Mouse (Mus musculus): ENCODE results near the gene Slc12a1.
"Not testable (repeated sequence)": the region's sequence is repeated elsewhere in the genome, so short reads cannot be mapped to it uniquely, and the experiment has no call there.

Slc12a1 gene

DNA sequence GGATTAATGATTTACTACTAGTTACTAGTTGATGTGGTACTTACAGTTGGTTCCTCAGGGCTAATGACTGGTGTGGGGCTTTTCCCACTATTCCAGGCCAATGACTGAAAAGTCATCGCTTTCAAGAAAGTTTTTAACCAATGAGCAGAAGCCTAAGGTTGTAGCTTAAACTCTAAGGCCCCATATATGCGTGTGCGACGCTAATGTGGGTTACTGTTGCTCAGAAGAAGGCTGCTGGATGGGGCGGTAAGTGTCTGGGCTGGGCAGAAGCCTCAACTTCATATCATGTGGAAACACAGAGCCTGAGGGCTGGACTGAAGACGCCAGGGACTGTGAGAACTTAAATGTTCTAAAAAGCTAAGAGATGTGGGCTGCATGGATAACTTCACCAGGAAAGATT, at the start of gene Slc12a1:
Gene Slc12a1, plus strand, starts transcription at position 118 of the 400 bp plus-strand sequence.
- DNase-seq = no peak

- not testable (repeated sequence) for DNase-seq
Measured at GRCm38 (mm10) chr2:125104491-125104890, 47.8 kb upstream of the Slc12a1 start.

DNA sequence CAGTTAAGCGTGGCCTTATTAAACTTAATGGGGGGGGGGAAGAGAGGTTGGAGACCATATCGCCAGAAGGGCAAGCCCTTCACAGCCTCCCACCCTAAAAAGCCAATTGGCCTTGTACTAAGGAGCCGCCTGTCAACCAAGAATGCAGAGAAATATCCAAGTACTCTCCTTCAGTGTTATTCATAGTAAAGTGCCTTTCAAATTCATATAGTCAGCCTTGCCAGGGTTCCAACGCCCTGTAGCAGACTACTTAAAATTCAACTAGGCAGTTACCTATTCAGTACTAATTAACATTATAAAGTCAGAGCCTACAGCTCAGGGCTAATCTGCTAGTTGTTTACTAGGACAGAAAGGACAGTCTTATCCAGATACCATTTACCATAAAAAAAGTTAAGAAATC, 45.8 kb upstream of the Slc12a1 start:
- not testable (repeated sequence) for DNase-seq

GRCm38 (mm10) chr2:125119381-125120110, 32.8 kb upstream of the Slc12a1 start:
- no peak for DNase-seq

DNA sequence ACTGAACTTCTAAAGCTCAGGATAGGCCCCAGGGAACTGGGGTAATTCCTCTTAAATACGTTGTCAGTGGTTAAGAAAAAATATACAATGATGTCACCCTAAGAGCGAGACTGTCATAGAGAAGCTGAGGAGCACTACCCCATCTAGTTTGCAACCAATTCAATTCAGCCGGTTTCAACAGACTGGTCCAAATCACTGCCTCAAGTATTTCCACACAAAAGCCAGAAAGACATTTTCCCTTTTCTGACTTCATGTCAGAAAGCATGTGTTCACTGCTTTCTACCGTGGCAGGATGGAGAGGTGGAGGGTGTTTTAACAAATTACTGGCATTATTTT, 30.0 kb upstream of the Slc12a1 start:
- no peak for DNase-seq

DNA sequence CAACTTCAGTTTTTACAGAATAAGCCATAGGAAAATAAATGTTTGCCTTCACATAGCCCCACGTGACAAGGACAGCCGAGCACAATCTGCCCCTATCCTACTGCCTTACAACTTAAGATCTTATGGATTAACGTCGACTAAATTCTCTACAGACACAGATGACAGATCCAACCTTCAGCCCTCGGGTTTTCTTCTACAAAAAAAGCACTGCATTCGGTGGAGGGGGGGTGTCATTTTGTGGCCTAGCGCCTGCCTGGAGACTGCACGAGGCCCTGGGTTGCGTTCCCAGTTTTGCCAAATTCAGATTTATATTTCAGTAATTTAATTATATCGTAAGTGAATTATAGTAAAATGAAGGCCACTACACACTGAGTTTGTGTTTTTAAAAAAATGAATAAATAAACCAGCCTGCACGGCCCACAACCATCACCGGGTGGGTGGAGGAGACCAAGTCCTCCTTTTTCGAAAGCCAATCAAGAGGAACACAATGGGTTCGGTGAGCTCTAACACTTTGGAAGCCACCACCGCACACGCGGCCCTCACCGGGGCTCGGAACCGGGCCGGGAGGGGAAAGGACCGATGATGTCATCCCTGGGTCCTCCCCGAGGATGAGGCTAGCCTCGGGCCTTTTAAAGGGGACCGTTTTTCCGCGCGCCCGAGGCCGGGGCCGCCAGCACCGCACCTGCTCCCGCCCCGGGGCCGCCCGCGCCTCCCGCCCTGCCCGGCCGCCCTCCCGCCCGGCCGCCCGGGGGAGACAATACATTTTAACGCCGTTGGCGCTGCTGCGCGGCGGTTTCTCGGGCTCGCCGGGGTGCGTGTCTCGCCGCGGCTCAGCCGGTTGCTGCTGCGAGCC, 29.5 kb upstream of the Slc12a1 start:
- peak; percentile 25 to 33 for DNase-seq

DNA sequence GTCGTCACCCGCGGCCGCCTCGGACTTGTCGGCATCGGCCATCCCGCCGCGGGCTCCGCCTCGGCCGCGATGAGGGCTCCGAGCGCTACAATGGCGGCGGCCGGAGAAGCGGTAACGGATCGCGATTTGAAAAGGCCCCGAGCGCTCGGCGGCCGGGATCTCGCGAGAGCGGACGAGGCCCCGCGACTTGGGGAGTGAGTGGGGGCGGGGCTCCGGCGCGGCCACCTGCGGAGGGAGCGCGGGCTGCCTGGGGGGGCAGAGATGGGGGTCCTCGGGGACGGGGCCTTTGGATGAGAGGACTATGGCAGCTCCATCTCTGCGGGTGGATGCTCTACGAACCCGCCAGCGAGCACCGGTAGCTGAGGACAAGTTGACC, 28.8 kb upstream of the Slc12a1 start, which contains the start of gene Myef2:
Gene Myef2, minus strand, starts transcription at position 185 of the 376 bp plus-strand sequence.
- peak; percentile 63 to 68 for DNase-seq

DNA sequence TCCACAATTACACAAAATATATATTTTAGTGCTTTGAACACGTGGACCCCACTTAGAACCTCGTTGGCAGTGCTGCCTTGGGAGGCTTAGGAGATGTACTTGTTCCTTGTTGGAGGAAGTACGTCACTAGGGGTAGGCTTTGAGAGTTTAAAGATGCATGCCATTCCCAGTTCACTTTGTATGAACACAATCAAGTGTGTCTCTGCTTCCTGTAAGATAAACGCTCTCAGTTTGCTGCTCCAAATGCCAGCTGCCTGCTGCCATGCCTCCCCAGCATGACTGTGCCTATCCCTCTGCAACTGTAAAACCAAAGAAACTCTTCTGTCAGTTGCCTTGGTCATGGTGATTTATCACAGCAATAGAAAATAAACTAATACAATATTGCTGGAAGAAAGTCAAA, 26.5 kb upstream of the Slc12a1 start:
- DNase-seq = no peak

DNA sequence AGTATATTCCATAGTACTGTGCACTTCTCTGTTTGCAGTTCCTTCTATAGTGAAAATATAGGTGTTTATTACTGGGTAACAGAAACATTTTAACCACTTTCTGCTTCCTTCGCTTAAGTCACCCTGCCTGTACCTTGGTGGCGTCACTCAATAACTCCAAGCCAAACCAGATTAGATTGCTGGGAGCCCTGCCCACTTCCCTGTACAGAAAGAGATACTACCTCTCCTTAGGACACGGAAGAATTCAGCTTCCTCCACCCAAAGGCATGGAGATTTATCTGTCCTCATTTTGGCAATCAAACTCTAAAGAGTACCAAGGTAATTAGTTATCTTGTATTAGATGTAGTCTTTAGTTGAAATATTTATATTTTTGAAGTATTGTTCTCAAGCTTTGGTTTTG, 25.5 kb upstream of the Slc12a1 start:
- DNase-seq = no peak

DNA sequence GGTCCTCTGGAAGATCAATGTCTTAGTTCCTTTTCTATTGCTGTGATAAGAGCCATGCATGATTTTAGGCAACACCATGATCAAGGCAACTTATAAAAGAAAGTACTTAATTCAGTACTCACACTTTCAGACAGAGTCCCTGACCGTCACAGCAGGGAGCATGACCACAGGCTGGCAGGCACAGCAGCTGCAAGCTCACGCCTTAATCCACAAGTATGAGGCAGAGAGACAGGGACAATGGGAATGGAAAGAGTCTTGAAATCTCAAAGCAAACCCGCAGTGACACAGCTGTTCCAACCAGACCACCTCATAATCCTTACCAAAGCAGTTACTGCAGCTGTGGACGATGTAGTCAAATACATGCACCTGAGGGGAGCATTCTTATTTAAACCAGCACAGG, 18.2 kb upstream of the Slc12a1 start:
- DNase-seq = no peak

DNA sequence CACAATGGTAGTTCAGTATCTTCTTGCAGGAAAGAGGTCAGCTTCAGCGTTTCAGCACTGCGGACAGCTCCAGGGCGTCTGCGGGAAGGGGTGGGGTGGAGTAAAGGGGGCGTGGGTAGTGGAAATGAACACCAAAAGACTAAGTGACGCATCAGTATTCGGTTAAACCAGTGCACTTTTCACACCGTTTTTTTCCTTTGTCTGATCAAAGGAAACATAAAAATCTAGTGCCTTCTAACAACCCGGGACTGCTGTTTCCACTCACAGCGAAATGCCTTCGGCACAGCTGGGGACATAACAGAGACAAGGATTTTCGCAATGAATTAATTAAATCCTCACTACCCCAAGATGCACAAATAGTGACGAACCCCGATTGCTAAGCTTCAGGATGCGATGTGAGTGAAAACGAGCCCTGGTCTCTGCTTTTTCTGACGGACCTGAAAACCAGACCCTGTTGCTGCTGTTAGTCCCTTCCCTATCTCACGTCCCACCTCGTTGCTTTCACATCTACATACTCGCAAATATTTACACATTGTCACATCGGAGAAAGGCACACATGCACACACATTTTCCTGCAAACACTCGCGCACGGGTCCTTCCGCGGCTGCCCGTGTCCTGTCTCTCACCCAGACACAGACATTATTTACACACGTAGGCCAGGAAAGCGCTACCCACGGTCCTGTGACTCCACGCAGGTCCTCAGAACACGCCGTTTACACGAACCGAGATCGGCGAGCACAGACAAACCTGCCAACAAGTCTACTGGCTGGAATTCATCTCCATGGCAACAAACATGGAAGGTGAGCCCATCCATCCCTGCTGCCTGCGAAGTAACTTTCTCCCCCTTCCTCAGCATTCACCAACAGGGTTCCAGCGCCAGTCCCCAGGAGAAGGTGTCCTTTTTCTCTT, 16.1 kb upstream of the Slc12a1 start, which contains the start of gene Ctxn2:
Gene Ctxn2, plus strand, starts transcription at position 790 of the 909 bp plus-strand sequence.
- peak; percentile 53 to 54 for DNase-seq

DNA sequence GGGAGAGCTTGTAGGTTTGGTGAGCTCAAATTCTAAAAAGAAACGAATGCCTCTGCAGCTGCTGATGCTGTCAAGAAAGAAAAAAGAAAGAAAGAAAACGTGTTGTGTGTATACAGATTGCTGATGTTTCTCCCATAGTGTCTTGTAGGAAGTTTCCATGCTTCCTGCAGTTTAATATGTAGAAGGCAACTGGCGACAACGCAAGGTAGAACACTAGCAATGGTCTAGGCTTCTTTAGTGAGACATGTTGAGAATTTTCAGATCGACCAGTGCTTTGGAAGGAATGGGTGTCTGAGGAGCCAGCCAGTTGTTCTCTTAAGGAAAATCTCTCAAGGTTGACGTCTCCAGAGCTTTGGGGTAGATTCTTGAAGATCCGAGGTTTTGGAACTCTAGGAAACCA, 15.5 kb upstream of the Slc12a1 start:
- DNase-seq = no peak

- DNase-seq = no peak
Measured at GRCm38 (mm10) chr2:125142336-125142735, 10.0 kb upstream of the Slc12a1 start.

DNA sequence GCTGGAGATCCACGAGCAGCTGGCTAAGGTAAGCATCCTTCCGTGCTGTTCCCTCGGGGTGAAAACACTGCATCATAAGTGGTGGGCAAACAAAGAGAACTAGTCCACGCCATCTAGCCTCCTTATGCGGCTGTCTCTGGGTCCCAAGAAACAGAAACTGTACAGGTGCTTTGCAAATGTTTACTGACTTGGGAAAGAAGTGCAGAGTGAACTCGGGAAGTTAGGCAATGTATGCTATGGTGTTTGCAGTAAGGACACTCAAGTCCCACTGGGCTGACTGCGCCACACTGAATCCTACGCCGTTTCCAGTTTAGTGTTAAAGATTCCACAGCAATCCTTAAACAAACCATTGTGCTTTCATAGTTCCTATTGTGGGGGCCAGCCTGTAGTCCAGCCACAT, 2.0 kb downstream of the Slc12a1 start:
- DNase-seq = no peak

GRCm38 (mm10) chr2:125155504-125155903, 3.2 kb downstream of the Slc12a1 start:
- no peak for DNase-seq

- DNase-seq = no peak
Measured at GRCm38 (mm10) chr2:125162012-125162470, 9.7 kb downstream of the Slc12a1 start.

DNA sequence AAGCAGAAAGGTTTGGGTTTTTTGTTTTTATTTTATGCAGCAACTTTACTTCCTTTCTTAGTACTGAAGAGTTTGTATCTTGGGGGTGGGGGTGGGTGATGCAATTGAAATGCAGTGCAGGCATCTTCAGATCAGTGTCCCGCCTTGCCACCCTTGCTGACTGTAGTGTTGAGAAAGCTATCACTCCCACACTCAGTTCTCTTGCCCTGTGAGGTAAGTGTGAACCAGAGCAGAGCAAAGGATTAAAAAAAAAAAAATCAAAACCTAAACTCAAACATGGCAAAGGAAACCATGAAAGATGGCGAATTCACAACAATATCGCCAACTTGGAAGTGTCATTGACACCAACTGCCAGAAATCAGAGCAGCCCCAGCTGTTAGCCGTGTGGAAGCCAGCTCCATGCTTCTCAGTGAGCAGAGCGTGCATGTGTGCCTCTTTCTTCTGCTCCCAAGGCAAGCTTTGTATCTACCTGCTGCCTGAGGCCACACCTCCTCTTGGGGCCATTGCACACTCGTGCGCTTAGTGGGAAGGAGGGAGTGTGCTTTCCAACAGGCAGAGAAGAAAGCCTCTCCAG, 26.0 kb downstream of the Slc12a1 start:
- DNase-seq = no peak

DNA sequence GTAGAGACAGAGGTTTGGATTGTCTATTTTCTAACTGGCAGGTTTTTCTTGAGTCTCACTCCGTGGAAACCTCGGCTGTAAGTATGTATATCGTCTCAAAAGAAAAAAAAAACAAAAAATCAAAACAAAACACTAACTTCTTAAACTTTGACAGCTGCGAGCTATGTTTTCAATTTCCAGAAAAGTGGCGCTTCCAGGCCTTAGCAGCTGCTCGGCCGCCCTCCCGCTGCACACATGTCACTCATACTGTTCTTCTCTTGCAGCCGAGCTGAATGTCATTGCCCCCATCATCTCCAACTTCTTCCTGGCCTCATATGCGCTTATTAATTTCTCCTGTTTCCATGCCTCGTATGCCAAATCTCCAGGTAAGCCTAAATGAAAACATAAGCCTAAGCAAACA, 35.6 kb downstream of the Slc12a1 start:
- no peak for DNase-seq

GRCm38 (mm10) chr2:125189197-125189596, 36.9 kb downstream of the Slc12a1 start:
- peak; percentile 2 to 13 for DNase-seq

DNA sequence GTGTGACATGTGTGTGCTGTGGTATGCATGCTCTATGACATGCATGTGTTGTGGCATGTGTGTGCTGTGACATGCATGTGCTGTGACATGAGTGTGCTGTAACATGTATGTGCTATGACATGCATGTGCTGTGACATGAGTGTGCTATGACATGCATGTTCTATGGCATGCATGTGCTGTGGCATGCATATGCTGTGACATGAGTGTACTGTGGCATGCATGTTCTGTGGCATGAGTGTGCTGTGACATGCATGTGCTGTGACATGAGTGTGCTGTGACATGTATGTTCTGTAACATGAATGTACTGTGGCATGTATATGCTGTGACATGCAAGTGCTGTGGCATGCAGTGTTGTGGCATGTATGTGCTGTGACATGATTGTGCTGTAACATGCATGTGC, 40.6 kb downstream of the Slc12a1 start:
- DNase-seq = no peak

DNA sequence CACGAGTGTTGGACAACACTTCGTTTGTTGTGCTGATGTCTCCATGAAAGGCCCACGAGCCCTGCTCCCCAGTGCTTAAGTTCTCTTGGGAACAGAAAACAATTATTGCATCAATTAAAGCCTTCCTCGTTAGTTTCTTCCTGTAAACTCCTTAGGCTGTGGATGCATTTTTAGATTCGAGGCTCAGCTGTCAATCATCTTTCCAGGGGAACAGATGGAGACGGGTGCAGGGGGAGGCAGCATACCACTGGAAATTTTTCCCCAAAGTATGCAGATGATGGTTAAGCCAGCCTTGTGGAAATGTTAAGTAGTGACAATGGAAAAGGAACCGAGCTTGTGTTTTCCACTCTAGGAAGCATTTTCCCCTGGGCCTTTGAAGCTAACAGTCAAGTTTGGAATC, 44.5 kb downstream of the Slc12a1 start:
- DNase-seq = no peak

- no peak for DNase-seq
Measured at GRCm38 (mm10) chr2:125208894-125209596, 56.7 kb downstream of the Slc12a1 start.

All from thymus, adult 18-20 months (tissue).